Mouse (Mus musculus) stomach, embryonic 16.5 days (tissue): ENCODE results near the gene Mrps10. TPM values are rescaled to one million over a fixed set of nuclear protein-coding genes. Genes with fewer than 3 reads are reported as not detected.
A peak's percentile ranks its signal among the peaks of the same experiment; 100 is the strongest.
"Not testable (repeated sequence)": the region's sequence is repeated elsewhere in the genome, so short reads cannot be mapped to it uniquely, and the experiment has no call there.

Experiments used
- ATAC-seq: fragments of 200-750 bp; cut with Nextera tagmentation; 2 replicates; pipeline ENCODE4 v1.8.0; 2017; ENCODE audit warnings: moderate number of reproducible peaks, moderate TSS enrichment; ENCODE audit not compliant: insufficient read depth, low FRiP score
- H3K27ac ChIP-seq: fragments of 300-500 bp; sonication (generic); 2 replicates; pipeline ENCODE4 v1.5.1; 2014; ENCODE audit warnings: low read length
- H3K27me3 ChIP-seq: fragments of 300-500 bp; sonication (generic); 2 replicates; pipeline ENCODE4 v1.6.1; 2014; ENCODE audit warnings: low read length, control low read depth, mixed read lengths; ENCODE audit not compliant: control insufficient read depth, insufficient read depth
- H3K36me3 ChIP-seq: fragments of 300-500 bp; sonication (generic); 2 replicates; pipeline ENCODE4 v1.6.1; 2014; ENCODE audit warnings: low read length; ENCODE audit not compliant: control insufficient read depth, insufficient read depth
- H3K4me1 ChIP-seq: fragments of 300-500 bp; sonication (generic); 2 replicates; pipeline ENCODE4 v1.6.1; 2014; ENCODE audit warnings: low read length, control low read depth, mixed read lengths; ENCODE audit not compliant: control insufficient read depth, insufficient read depth
- H3K4me2 ChIP-seq: fragments of 300-500 bp; sonication (generic); 2 replicates; pipeline ENCODE4 v1.6.1; 2014; ENCODE audit warnings: low read depth, low read length, mixed read lengths
- H3K4me3 ChIP-seq: fragments of 300-500 bp; sonication (generic); replicated peaks from 2 replicates; pipeline ENCODE4 v1.5.1; 2014; ENCODE audit warnings: mild to moderate bottlenecking, low read length
- H3K9ac ChIP-seq: fragments of 300-500 bp; sonication (generic); 2 replicates; pipeline ENCODE4 v1.6.1; 2014; ENCODE audit warnings: low read length
- H3K9me3 ChIP-seq: fragments of 300-500 bp; sonication (generic); replicated peaks from 2 replicates; pipeline ENCODE4 v1.6.1; 2016; ENCODE audit warnings: low read length, control low read depth; ENCODE audit not compliant: control insufficient read depth
- WGBS: fragments of 180-500 bp; shearing (Covaris S2); extraction: QIAGEN DNeasy Blood & Tissue Kit; methylation state at CpG from one replicate; pipeline ENCODE4 v1.1.7; 2014; 5-methylcytosine and 5-hydroxymethylcytosine counted together
- polyA plus RNA-seq: library from polyadenylated mRNA; unstranded; fragments of >200 nt; fragmentation: Nextera tagmentation; extraction: Ambion mirVana; gene quantifications from 2 replicates; pipeline ENCODE4 v1.2.1, GENCODE M21; 2015

Mrps10 gene
- polyA plus RNA-seq, 1 experiment from 2014 or later = 66.1 TPM

GRCm38 (mm10) chr17:47421566-47421965 lies 52.9 kb downstream of the Mrps10 start:
- H3K27ac ChIP-seq = no peak overlapping the region
- no peak overlapping the region for H3K9ac ChIP-seq
- no peaks in the 10 kb centered on the region for H3K27me3 ChIP-seq
- 76% methylated on average over 3 of the region's 3 CpGs for WGBS
- H3K9me3 ChIP-seq = no peaks in the 10 kb centered on the region
- no peaks in the 10 kb centered on the region for H3K36me3 ChIP-seq
- ATAC-seq = no peak
- H3K4me3 ChIP-seq = no peak overlapping the region
- H3K4me1 ChIP-seq = no peaks in the 10 kb centered on the region
- no peak overlapping the region for H3K4me2 ChIP-seq

- not testable (repeated sequence) for H3K9ac ChIP-seq, ATAC-seq, H3K4me2 ChIP-seq, H3K9me3 ChIP-seq, H3K36me3 ChIP-seq, H3K4me1 ChIP-seq, H3K27ac ChIP-seq, H3K27me3 ChIP-seq, H3K4me3 ChIP-seq
- 96% methylated on average over 1 of the region's 1 CpGs for WGBS
Measured at GRCm38 (mm10) chr17:47422616-47423015, 53.9 kb downstream of the Mrps10 start.

- peak overlapping the region; percentile 21; the same call in 1 of the 2 replicates for H3K27ac ChIP-seq
- peaks cover 5% of the 10 kb centered on the region; the same call in 1 of the 2 replicates for H3K4me1 ChIP-seq
- H3K36me3 ChIP-seq = no peaks in the 10 kb centered on the region
- no peaks in the 10 kb centered on the region for H3K9me3 ChIP-seq
- 58% methylated on average over 6 of the region's 6 CpGs for WGBS
- H3K9ac ChIP-seq = no peak overlapping the region
- no peak overlapping the region for H3K4me2 ChIP-seq
- ATAC-seq = peak; percentile 62; the same call in 1 of the 2 replicates
- H3K27me3 ChIP-seq = no peaks in the 10 kb centered on the region
- H3K4me3 ChIP-seq = no peak overlapping the region
Measured at GRCm38 (mm10) chr17:47424186-47424585, 55.5 kb downstream of the Mrps10 start.

GRCm38 (mm10) chr17:47427316-47427715 lies 58.6 kb downstream of the Mrps10 start:
- peaks cover 5% of the 10 kb centered on the region; the same call in 1 of the 2 replicates for H3K4me1 ChIP-seq
- no peak overlapping the region for H3K27ac ChIP-seq
- WGBS = 72% methylated on average over 6 of the region's 6 CpGs
- H3K4me3 ChIP-seq = no peak overlapping the region
- H3K27me3 ChIP-seq = no peaks in the 10 kb centered on the region
- H3K4me2 ChIP-seq = no peak overlapping the region
- H3K9me3 ChIP-seq = no peaks in the 10 kb centered on the region
- H3K36me3 ChIP-seq = no peaks in the 10 kb centered on the region
- ATAC-seq = no peak
- no peak overlapping the region for H3K9ac ChIP-seq

- H3K27ac ChIP-seq = no peak overlapping the region
- peaks cover 5% of the 10 kb centered on the region; the same call in 1 of the 2 replicates for H3K4me1 ChIP-seq
- 0 out of 2 replicates have a peak overlapping the region, but pooled peaks have one; percentile 21 for H3K4me2 ChIP-seq
- H3K4me3 ChIP-seq = no peak overlapping the region
- no peaks in the 10 kb centered on the region for H3K9me3 ChIP-seq
- peak; percentile 78 for ATAC-seq
- H3K36me3 ChIP-seq = no peaks in the 10 kb centered on the region
- H3K27me3 ChIP-seq = no peaks in the 10 kb centered on the region
- WGBS = 9% methylated on average over 8 of the region's 8 CpGs
- H3K9ac ChIP-seq = 0 out of 2 replicates have a peak overlapping the region, but pooled peaks have one; percentile 11
Measured at GRCm38 (mm10) chr17:47428831-47429304, 60.2 kb downstream of the Mrps10 start.

GRCm38 (mm10) chr17:47430815-47431214 lies 62.1 kb downstream of the Mrps10 start:
- Histone ChIP-seq H3K27ac (no peak overlapping the region), H3K9ac (no peak overlapping the region), H3K27me3 (no peaks in the 10 kb centered on the region), H3K36me3 (no peaks in the 10 kb centered on the region), H3K4me3 (no peak overlapping the region), H3K9me3 (no peaks in the 10 kb centered on the region), H3K4me1 (peaks cover 5% of the 10 kb centered on the region; the same call in 1 of the 2 replicates), H3K4me2 (no peak overlapping the region)
- 64% methylated on average over 5 of the region's 5 CpGs for WGBS
- ATAC-seq = no peak

Other genes starting within 250 kb of the Mrps10 start
- 0.64 and 0.84 TPM in 2 replicates for gene Guca1b, start 16.5 kb downstream of the Mrps10 start, polyA plus RNA-seq
- gene Guca1a, start 31.7 kb downstream of the Mrps10 start, polyA plus RNA-seq = 4.7 and 5.4 TPM in 2 replicates
- 5.1 and 7.7 TPM in 2 replicates for gene AI661453, start 67.7 kb downstream of the Mrps10 start, polyA plus RNA-seq
- gene 1700001C19Rik, start 68.5 kb downstream of the Mrps10 start, polyA plus RNA-seq = 0.21 and 0.24 TPM in 2 replicates
- 25.7 and 27.3 TPM in 2 replicates for gene Taf8, start 133.4 kb downstream of the Mrps10 start, polyA plus RNA-seq
- 334 and 340 TPM in 2 replicates for gene Ccnd3, start 136.2 kb downstream of the Mrps10 start, polyA plus RNA-seq
- 21.0 and 22.1 TPM in 2 replicates for gene Bysl, start 242.6 kb downstream of the Mrps10 start, polyA plus RNA-seq
- gene Med20, start 242.7 kb downstream of the Mrps10 start, polyA plus RNA-seq = 40.7 and 47.5 TPM in 2 replicates
- 0.89 and 1.9 TPM in 2 replicates for gene Gm20517, start 242.7 kb downstream of the Mrps10 start, polyA plus RNA-seq